Mouse (Mus musculus) liver, adult 2 months (tissue): ENCODE measurements around the gene Esrrb.
A peak's percentile ranks its signal among the peaks of the same experiment; 100 is the strongest.

ENCODE experiments used
- CTCF ChIP-seq: fragments of 200-500 bp; IDR thresholded peaks from 2 replicates; pipeline ENCODE4 v1.5.1; 2011; ENCODE audit warnings: low read depth, low read length, control low read depth
- POLR2A ChIP-seq: fragments of 200-500 bp; IDR thresholded peaks from 2 replicates; pipeline ENCODE4 v1.6.1; 2011; ENCODE audit warnings: low read length, control low read depth; ENCODE audit not compliant: insufficient read depth; ENCODE audit errors: extremely low read depth

- TF ChIP-seq CTCF (peak; percentile 20; the same call in 1 of the 2 replicates), POLR2A (no peak)
Measured at GRCm38 (mm10) chr12:86508313-86508988, 147.5 kb downstream of the Esrrb start.
